Mouse (Mus musculus) heart, embryonic 10.5 days (tissue): ENCODE data around the gene Prkch. TPM values are rescaled to one million over a fixed set of nuclear protein-coding genes. Genes with fewer than 3 reads are reported as not detected.

Experiments used
- DNase-seq: peaks from one replicate; pipeline ENCODE4 v3.0.0-alpha.2; 2017; ENCODE audit warnings: low spot score
- H3K27ac ChIP-seq: fragments of 300-500 bp; sonication (generic); 2 replicates; pipeline ENCODE4 v1.5.1; 2016; ENCODE audit warnings: mild to moderate bottlenecking
- H3K27me3 ChIP-seq: fragments of 300-500 bp; sonication (generic); 2 replicates; pipeline ENCODE4 v1.6.1; 2016; ENCODE audit warnings: mild to moderate bottlenecking; ENCODE audit not compliant: poor library complexity, insufficient read depth, severe bottlenecking
- H3K36me3 ChIP-seq: fragments of 300-500 bp; sonication (generic); 2 replicates; pipeline ENCODE4 v1.6.1; 2016; ENCODE audit warnings: mild to moderate bottlenecking, moderate library complexity
- H3K4me1 ChIP-seq: fragments of 300-500 bp; sonication (generic); 2 replicates; pipeline ENCODE4 v1.6.1; 2016; ENCODE audit warnings: mild to moderate bottlenecking
- H3K4me3 ChIP-seq: fragments of 300-500 bp; sonication (generic); 2 replicates; pipeline ENCODE4 v1.5.1; 2016; ENCODE audit warnings: mild to moderate bottlenecking, moderate library complexity
- H3K9me3 ChIP-seq: fragments of 300-500 bp; sonication (generic); 2 replicates; pipeline ENCODE4 v1.6.1; 2016; ENCODE audit warnings: mild to moderate bottlenecking, moderate library complexity
- WGBS: fragments of 180-500 bp; shearing (Covaris S2); methylation state at CpG from one replicate; pipeline ENCODE4 v1.1.7; 2016; 5-methylcytosine and 5-hydroxymethylcytosine counted together
- polyA plus RNA-seq: library from polyadenylated mRNA; unstranded; fragments of >200 nt; fragmentation: Nextera tagmentation; extraction: Ambion mirVana; gene quantifications from 2 replicates; pipeline ENCODE4 v1.2.1, GENCODE M21; 2016

Prkch gene
- polyA plus RNA-seq, 1 experiment from 2014 or later = 16.9 TPM

- no peak overlapping the region for H3K4me3 ChIP-seq
- H3K27me3 ChIP-seq = no peaks in the 10 kb centered on the region
- no peaks in the 10 kb centered on the region for H3K36me3 ChIP-seq
- H3K27ac ChIP-seq = no peak overlapping the region
- DNase-seq = no peak
- 68% methylated on average over 5 of the region's 5 CpGs for whole genome bisulfite sequencing
- peaks cover 34% of the 10 kb centered on the region for H3K4me1 ChIP-seq
- H3K9me3 ChIP-seq = no peaks in the 10 kb centered on the region
Observed at GRCm38 (mm10) chr12:73768788-73769187, 184.2 kb downstream of the Prkch start.

GRCm38 (mm10) chr12:73769536-73769935 is 184.9 kb downstream of the Prkch start:
- peaks cover 28% of the 10 kb centered on the region for H3K4me1 ChIP-seq
- no peaks in the 10 kb centered on the region for H3K27me3 ChIP-seq
- H3K4me3 ChIP-seq = no peak overlapping the region
- DNase-seq = no peak
- H3K36me3 ChIP-seq = no peaks in the 10 kb centered on the region
- no peaks in the 10 kb centered on the region for H3K9me3 ChIP-seq
- H3K27ac ChIP-seq = peak overlapping the region; percentile 49; the same call in 1 of the 2 replicates
- WGBS = 74% methylated on average over 6 of the region's 6 CpGs

- Histone ChIP-seq H3K36me3 (no peaks in the 10 kb centered on the region), H3K4me3 (no peak overlapping the region), H3K27me3 (no peaks in the 10 kb centered on the region), H3K27ac (no peak overlapping the region), H3K9me3 (no peaks in the 10 kb centered on the region), H3K4me1 (peaks cover 28% of the 10 kb centered on the region)
- DNase-seq = no peak
- 93% methylated on average over 1 of the region's 1 CpGs for whole genome bisulfite sequencing
Observed at GRCm38 (mm10) chr12:73770771-73771170, 186.2 kb downstream of the Prkch start.

GRCm38 (mm10) chr12:73774793-73775385 is 190.3 kb downstream of the Prkch start:
- H3K9me3 ChIP-seq = no peaks in the 10 kb centered on the region
- no peak for DNase-seq
- H3K27ac ChIP-seq = peak overlapping the region; percentile 73; the same call in 1 of the 2 replicates
- H3K27me3 ChIP-seq = no peaks in the 10 kb centered on the region
- no peak overlapping the region for H3K4me3 ChIP-seq
- H3K36me3 ChIP-seq = no peaks in the 10 kb centered on the region
- WGBS = 84% methylated on average over 7 of the region's 7 CpGs
- H3K4me1 ChIP-seq = peaks cover 33% of the 10 kb centered on the region

- 85% methylated on average over 6 of the region's 6 CpGs for WGBS
Observed at GRCm38 (mm10) chr12:73776401-73776945, 191.9 kb downstream of the Prkch start.

GRCm38 (mm10) chr12:73777673-73778072 is 193.1 kb downstream of the Prkch start:
- Histone ChIP-seq H3K36me3 (no peaks in the 10 kb centered on the region), H3K27me3 (no peaks in the 10 kb centered on the region), H3K9me3 (no peaks in the 10 kb centered on the region), H3K4me3 (no peak overlapping the region), H3K4me1 (peaks cover 53% of the 10 kb centered on the region), H3K27ac (no peak overlapping the region)
- 88% methylated on average over 11 of the region's 11 CpGs for WGBS
- no peak for DNase-seq

More at GRCm38 (mm10) chr12:73776401-73776945, 191.9 kb downstream of the Prkch start:
- DNase-seq = no peak
- Histone ChIP-seq H3K27ac (0 out of 2 replicates have a peak overlapping the region, but pooled peaks have one; percentile 56), H3K4me1 (peaks cover 44% of the 10 kb centered on the region), H3K27me3 (no peaks in the 10 kb centered on the region), H3K9me3 (no peaks in the 10 kb centered on the region), H3K36me3 (no peaks in the 10 kb centered on the region), H3K4me3 (no peak overlapping the region)

- H3K4me3 ChIP-seq = no peak overlapping the region
- no peaks in the 10 kb centered on the region for H3K36me3 ChIP-seq
- WGBS = 66% methylated on average over 13 of the region's 13 CpGs
- peak overlapping the region; percentile 73 for H3K27ac ChIP-seq
- H3K4me1 ChIP-seq = peaks cover 54% of the 10 kb centered on the region
- no peaks in the 10 kb centered on the region for H3K27me3 ChIP-seq
- H3K9me3 ChIP-seq = no peaks in the 10 kb centered on the region
- no peak for DNase-seq
Observed at GRCm38 (mm10) chr12:73779332-73780231, 195.0 kb downstream of the Prkch start.

- H3K36me3 ChIP-seq = no peaks in the 10 kb centered on the region
- no peak overlapping the region for H3K4me3 ChIP-seq
- H3K27me3 ChIP-seq = no peaks in the 10 kb centered on the region
- 39% methylated on average over 6 of the region's 6 CpGs for WGBS
- H3K9me3 ChIP-seq = no peaks in the 10 kb centered on the region
- peaks cover 37% of the 10 kb centered on the region for H3K4me1 ChIP-seq
- peak; percentile 84 for DNase-seq
- peak overlapping the region; percentile 73 for H3K27ac ChIP-seq
Observed at GRCm38 (mm10) chr12:73781425-73782032, 196.9 kb downstream of the Prkch start.

- Histone ChIP-seq H3K36me3 (no peaks in the 10 kb centered on the region), H3K9me3 (no peaks in the 10 kb centered on the region), H3K4me1 (peaks cover 40% of the 10 kb centered on the region), H3K27me3 (no peaks in the 10 kb centered on the region), H3K27ac (no peak overlapping the region; the same call in 1 of the 2 replicates), H3K4me3 (no peak overlapping the region)
- no peak for DNase-seq
- WGBS = 85% methylated on average over 8 of the region's 8 CpGs
Observed at GRCm38 (mm10) chr12:73786909-73787308, 202.3 kb downstream of the Prkch start.

- H3K4me3 ChIP-seq = no peak overlapping the region
- DNase-seq = no peak
- 20% methylated on average over 3 of the region's 3 CpGs for WGBS
Observed at GRCm38 (mm10) chr12:73788850-73789249, 204.3 kb downstream of the Prkch start.

GRCm38 (mm10) chr12:73790571-73791108 is 206.0 kb downstream of the Prkch start:
- Histone ChIP-seq H3K4me1 (peaks cover 56% of the 10 kb centered on the region), H3K36me3 (no peaks in the 10 kb centered on the region), H3K4me3 (0 out of 2 replicates have a peak overlapping the region, but pooled peaks have one; percentile 18), H3K27ac (peak overlapping the region; percentile 88), H3K9me3 (no peaks in the 10 kb centered on the region), H3K27me3 (no peaks in the 10 kb centered on the region)
- 18% methylated on average over 5 of the region's 5 CpGs for WGBS
- no peak for DNase-seq

More at GRCm38 (mm10) chr12:73788850-73789249, 204.3 kb downstream of the Prkch start:
- Histone ChIP-seq H3K9me3 (no peaks in the 10 kb centered on the region), H3K27me3 (no peaks in the 10 kb centered on the region), H3K36me3 (no peaks in the 10 kb centered on the region), H3K27ac (peak overlapping the region; percentile 73), H3K4me1 (peaks cover 41% of the 10 kb centered on the region)

GRCm38 (mm10) chr12:73793216-73793615 is 208.6 kb downstream of the Prkch start:
- Histone ChIP-seq H3K27ac (peak overlapping the region; percentile 88), H3K9me3 (no peaks in the 10 kb centered on the region), H3K4me3 (no peak overlapping the region), H3K36me3 (no peaks in the 10 kb centered on the region), H3K27me3 (no peaks in the 10 kb centered on the region), H3K4me1 (peaks cover 64% of the 10 kb centered on the region)
- WGBS = 50% methylated on average over 13 of the region's 13 CpGs
- DNase-seq = no peak
